Mouse (Mus musculus) embryonic facial prominence, embryonic 15.5 days (tissue): ENCODE data around the gene Tradd. TPM values are rescaled to one million over a fixed set of nuclear protein-coding genes. Genes with fewer than 3 reads are reported as not detected.

Experiments used
- ATAC-seq: fragments of 200-750 bp; cut with Nextera tagmentation; 2 replicates; pipeline ENCODE4 v1.8.0; 2017; ENCODE audit warnings: low read depth, moderate TSS enrichment; ENCODE audit not compliant: insufficient number of reproducible peaks, low FRiP score, low TSS enrichment
- H3K27ac ChIP-seq: fragments of 300-500 bp; sonication (generic); replicated peaks from 2 replicates; pipeline ENCODE4 v1.5.1; 2015; ENCODE audit warnings: mild to moderate bottlenecking, inconsistent platforms
- H3K27me3 ChIP-seq: fragments of 300-500 bp; sonication (generic); 2 replicates; pipeline ENCODE4 v1.6.1; 2015; ENCODE audit warnings: inconsistent platforms
- H3K36me3 ChIP-seq: fragments of 300-500 bp; sonication (generic); 2 replicates; pipeline ENCODE4 v1.6.1; 2015; ENCODE audit warnings: mild to moderate bottlenecking, inconsistent platforms
- H3K4me1 ChIP-seq: fragments of 300-500 bp; sonication (generic); 2 replicates; pipeline ENCODE4 v1.6.1; 2015; ENCODE audit warnings: inconsistent platforms
- H3K4me2 ChIP-seq: fragments of 300-500 bp; sonication (generic); replicated peaks from 2 replicates; pipeline ENCODE4 v1.6.1; 2015; ENCODE audit warnings: mild to moderate bottlenecking, inconsistent platforms
- H3K4me3 ChIP-seq: fragments of 300-500 bp; sonication (generic); replicated peaks from 2 replicates; pipeline ENCODE4 v1.5.1; 2015; ENCODE audit warnings: mild to moderate bottlenecking, inconsistent platforms
- H3K9ac ChIP-seq: fragments of 300-500 bp; sonication (generic); 2 replicates; pipeline ENCODE4 v1.6.1; 2015; ENCODE audit warnings: inconsistent platforms
- H3K9me3 ChIP-seq: fragments of 300-500 bp; sonication (generic); replicated peaks from 2 replicates; pipeline ENCODE4 v1.6.1; 2016; ENCODE audit warnings: inconsistent platforms
- WGBS: fragments of 180-500 bp; shearing (Covaris S2); methylation state at CpG from one replicate; pipeline ENCODE4 v1.1.7; 2015; 5-methylcytosine and 5-hydroxymethylcytosine counted together
- polyA plus RNA-seq: library from polyadenylated mRNA; unstranded; fragments of >200 nt; fragmentation: Nextera tagmentation; extraction: Ambion mirVana; gene quantifications from 2 replicates; pipeline ENCODE4 v1.2.1, GENCODE M21; 2015

Gene Tradd
- polyA plus RNA-seq, 1 experiment from 2014 or later, result 27.4 TPM

DNA sequence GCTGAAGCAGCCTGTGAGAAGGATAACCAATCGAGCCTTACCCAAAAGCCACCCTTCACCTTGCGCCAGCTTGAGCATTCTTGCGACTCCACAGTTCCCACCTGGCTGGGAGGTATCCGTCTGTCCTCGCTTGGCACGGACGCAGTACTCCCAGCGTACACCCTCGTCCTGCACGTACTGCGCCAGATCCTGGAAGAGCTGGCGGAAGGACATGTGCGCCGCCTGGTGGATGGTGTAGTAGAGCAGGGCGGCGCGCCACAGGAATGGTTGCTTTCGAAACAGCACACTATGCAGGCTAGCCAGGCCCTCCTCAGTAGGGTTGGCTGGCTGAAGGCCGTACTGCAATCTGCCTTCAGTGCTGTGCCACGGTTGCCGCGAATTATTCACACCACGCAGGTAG lies 18.7 kb upstream of the Tradd start:
- Histone ChIP-seq H3K9me3 (no peaks in the 10 kb centered on the region), H3K4me1 (peaks cover 16% of the 10 kb centered on the region), H3K27me3 (peaks cover 16% of the 10 kb centered on the region), H3K4me3 (no peak overlapping the region), H3K9ac (no peak overlapping the region), H3K27ac (no peak overlapping the region), H3K4me2 (0 out of 2 replicates have a peak overlapping the region, but pooled peaks have one; percentile 6), H3K36me3 (peaks cover 20% of the 10 kb centered on the region; the same call in 1 of the 2 replicates)
- WGBS, result 25% methylated on average over 23 of the region's 23 CpGs
- peak; percentile 52; the same call in 1 of the 2 replicates for ATAC-seq

DNA sequence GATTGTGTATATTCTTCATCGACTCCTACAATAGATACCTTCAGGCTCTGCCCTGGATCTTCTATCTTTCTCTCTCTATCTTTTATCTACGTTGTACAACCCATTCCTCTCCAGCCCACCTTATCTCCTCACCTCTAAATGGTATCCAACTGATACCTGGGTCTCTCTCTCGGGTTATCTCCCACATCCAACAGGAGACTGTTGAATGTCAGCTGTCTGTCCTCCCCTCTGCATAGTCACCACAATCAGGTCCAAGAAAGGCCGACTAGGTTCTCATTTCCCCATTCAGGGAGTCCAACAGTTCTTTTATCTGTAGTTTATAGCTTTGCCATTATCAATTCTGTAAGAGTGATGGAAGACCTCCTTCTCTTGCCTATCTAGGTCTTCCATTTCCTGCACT lies 17.8 kb upstream of the Tradd start:
- H3K9me3 ChIP-seq, result no peaks in the 10 kb centered on the region
- no peak overlapping the region for H3K4me3 ChIP-seq
- H3K27ac ChIP-seq, result no peak overlapping the region
- no peak for ATAC-seq
- H3K4me1 ChIP-seq, result peaks cover 15% of the 10 kb centered on the region
- H3K27me3 ChIP-seq, result peaks cover 24% of the 10 kb centered on the region
- peaks cover 20% of the 10 kb centered on the region; the same call in 1 of the 2 replicates for H3K36me3 ChIP-seq
- WGBS, result 85% methylated on average over 4 of the region's 4 CpGs
- no peak overlapping the region for H3K9ac ChIP-seq
- no peak overlapping the region for H3K4me2 ChIP-seq

DNA sequence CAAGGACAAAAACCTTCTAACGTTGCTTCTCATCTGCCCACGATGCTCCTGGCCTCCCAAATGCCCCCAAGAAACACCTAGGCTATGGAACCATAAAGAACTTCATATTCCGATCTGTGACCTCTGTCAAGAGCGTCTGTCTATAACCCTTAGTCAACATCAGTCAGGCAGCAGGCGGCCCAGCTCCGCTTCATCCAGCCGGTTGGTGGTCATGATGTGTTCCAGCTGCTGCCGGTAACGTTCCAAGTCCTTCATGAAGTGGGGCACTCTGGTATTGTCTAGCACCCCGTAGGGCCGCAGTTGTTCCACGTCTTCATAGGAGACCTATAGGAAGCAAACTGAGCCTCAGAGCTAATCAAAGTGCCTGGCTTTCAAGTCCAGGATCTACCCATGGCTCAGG lies 17.4 kb upstream of the Tradd start:
- Histone ChIP-seq H3K27me3 (peaks cover 29% of the 10 kb centered on the region), H3K36me3 (peaks cover 20% of the 10 kb centered on the region; the same call in 1 of the 2 replicates), H3K9me3 (no peaks in the 10 kb centered on the region), H3K27ac (no peak overlapping the region), H3K4me2 (no peak overlapping the region), H3K4me3 (no peak overlapping the region), H3K4me1 (peaks cover 16% of the 10 kb centered on the region), H3K9ac (no peak overlapping the region)
- 85% methylated on average over 12 of the region's 12 CpGs for WGBS
- ATAC-seq, result no peak

DNA sequence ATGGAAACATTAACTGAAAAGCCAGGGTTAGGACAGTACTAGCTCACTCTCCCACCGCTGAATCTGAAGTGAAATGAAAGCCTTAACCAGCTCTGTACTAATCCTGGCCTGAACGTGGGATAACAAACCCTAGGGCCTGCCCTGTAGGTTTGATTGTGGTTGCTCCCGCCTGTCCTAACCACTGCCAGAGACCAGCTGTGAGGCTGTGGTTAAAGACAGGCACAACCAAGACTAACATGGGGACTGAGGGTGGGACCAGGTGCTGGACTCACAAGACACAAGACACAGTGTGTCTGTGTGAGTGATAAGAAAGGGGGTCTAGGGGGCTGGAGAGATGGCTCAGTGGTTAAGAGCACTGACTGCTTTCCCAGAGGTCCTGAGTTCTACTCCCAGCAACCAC lies 16.2 kb upstream of the Tradd start:
- no peak overlapping the region for H3K4me3 ChIP-seq
- H3K27me3 ChIP-seq, result peaks cover 39% of the 10 kb centered on the region
- H3K4me1 ChIP-seq, result peaks cover 29% of the 10 kb centered on the region
- no peak overlapping the region for H3K27ac ChIP-seq
- no peak overlapping the region for H3K4me2 ChIP-seq
- H3K9me3 ChIP-seq, result no peaks in the 10 kb centered on the region
- no peak overlapping the region for H3K9ac ChIP-seq
- 49% methylated on average over 3 of the region's 3 CpGs for WGBS
- peaks cover 20% of the 10 kb centered on the region; the same call in 1 of the 2 replicates for H3K36me3 ChIP-seq
- ATAC-seq, result no peak

DNA sequence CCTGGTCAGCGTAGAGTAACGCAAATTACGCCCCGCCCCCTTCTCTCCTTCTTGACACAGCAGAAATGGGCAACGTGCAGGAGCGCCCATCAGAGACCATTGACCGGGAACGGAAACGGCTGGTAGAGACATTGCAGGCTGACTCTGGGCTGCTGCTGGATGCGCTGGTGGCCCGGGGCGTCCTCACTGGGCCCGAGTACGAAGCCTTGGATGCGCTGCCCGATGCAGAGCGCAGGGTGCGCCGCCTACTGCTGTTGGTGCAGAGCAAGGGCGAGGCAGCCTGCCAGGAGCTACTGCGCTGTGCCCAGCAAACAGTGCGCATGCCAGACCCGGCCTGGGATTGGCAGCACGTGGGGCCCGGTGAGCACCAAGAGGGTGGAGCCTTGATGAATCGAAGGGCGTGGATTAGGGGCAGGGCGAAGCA lies 14.5 kb upstream of the Tradd start:
- ATAC-seq, result 0 out of 2 replicates have a peak, but pooled peaks have one; percentile 52
- Histone ChIP-seq H3K36me3 (peaks cover 20% of the 10 kb centered on the region; the same call in 1 of the 2 replicates), H3K27ac (no peak overlapping the region), H3K27me3 (peaks cover 55% of the 10 kb centered on the region), H3K4me3 (peak overlapping the region; percentile 28), H3K4me1 (peaks cover 32% of the 10 kb centered on the region), H3K9me3 (no peaks in the 10 kb centered on the region), H3K4me2 (peak overlapping the region; percentile 58), H3K9ac (no peak overlapping the region)
- 4% methylated on average over 28 of the region's 28 CpGs for WGBS

DNA sequence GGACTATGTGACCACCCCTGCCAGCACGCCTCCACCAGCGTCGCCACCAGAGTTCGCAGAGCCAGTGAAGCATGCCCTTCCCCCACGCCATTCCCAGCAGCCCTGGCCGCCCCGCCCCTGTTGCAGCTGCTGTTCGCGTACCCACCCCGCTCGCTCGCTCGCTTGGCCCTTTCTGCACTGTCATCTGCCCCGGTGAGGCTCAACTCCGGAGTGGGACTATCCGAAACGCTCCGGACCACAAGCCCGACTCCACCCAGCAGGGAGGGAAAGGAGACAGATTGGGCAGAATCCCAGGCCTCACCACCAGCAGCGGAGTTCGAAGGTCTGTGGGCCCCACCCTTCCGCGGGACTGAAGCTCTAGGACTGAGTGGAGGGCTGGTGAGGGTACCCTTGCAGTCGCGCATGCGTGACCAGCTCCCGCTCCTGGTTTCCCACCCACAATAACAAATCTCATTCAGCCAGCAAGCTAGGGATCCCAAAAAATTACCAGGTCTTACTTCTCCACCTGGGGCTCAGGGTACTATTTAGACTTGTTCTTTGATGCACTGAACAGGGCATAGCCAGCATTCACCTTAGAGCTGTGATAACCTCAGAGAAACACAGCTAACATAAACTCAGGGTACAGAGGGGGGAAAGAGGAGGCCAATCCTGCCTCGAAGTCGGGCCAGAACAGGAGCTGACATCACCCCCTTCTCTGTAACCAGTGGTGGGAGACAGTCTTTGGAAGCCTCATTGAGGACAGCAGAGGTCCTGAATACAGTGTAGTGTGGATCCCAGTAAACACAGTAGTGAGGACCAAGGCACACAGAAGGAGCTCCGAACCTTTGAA lies 12.1 kb upstream of the Tradd start:
- H3K27me3 ChIP-seq, result peaks cover 76% of the 10 kb centered on the region
- H3K36me3 ChIP-seq, result peaks cover 4% of the 10 kb centered on the region; the same call in 1 of the 2 replicates
- H3K4me1 ChIP-seq, result peaks cover 29% of the 10 kb centered on the region
- no peak overlapping the region for H3K27ac ChIP-seq
- H3K9me3 ChIP-seq, result no peaks in the 10 kb centered on the region
- 3% methylated on average over 30 of the region's 30 CpGs for WGBS
- peak overlapping the region; percentile 79 for H3K4me2 ChIP-seq
- peak overlapping the region; percentile 41 for H3K4me3 ChIP-seq
- 0 out of 2 replicates have a peak overlapping the region, but pooled peaks have one; percentile 16 for H3K9ac ChIP-seq
- peak; percentile 60 for ATAC-seq

DNA sequence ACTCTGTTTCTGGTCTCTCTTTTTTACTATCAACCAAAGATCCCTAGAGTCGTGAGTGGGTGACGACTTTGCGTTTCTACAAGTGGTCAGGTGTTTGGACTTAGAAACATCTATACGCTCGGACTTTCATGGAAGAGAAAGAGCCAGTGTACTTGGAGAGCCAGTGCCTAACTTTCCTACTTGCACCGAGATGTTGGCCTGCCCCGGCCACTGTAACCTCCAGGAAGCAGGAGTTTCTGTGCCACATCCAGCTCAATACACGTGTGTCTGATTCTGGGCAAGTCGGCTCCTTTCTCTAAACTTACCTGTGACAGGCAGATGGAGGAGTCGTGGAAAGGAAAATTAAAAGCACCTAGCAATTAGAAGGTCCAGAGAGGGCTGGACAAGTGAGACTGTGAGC lies 11.4 kb upstream of the Tradd start, which contains the start of gene Nol3:
Nol3 (plus strand) TSS at position 301 of the 400 bp plus-strand sequence.
- peak within 1 kb of the TSS; percentile 41 for H3K4me3 ChIP-seq
- H3K4me1 ChIP-seq, result peaks cover 31% of the 10 kb centered on the region
- 8% methylated on average over 10 of the region's 10 CpGs for WGBS
- no peak within 1 kb of the TSS for H3K27ac ChIP-seq
- H3K9ac ChIP-seq, result 0 out of 2 replicates have a peak within 1 kb of the TSS, but pooled peaks have one; percentile 16
- H3K36me3 ChIP-seq, result no peaks in the 10 kb centered on the region
- H3K27me3 ChIP-seq, result peaks cover 83% of the 10 kb centered on the region
- H3K4me2 ChIP-seq, result peak within 1 kb of the TSS; percentile 79
- H3K9me3 ChIP-seq, result no peaks in the 10 kb centered on the region
- ATAC-seq, result no peak

DNA sequence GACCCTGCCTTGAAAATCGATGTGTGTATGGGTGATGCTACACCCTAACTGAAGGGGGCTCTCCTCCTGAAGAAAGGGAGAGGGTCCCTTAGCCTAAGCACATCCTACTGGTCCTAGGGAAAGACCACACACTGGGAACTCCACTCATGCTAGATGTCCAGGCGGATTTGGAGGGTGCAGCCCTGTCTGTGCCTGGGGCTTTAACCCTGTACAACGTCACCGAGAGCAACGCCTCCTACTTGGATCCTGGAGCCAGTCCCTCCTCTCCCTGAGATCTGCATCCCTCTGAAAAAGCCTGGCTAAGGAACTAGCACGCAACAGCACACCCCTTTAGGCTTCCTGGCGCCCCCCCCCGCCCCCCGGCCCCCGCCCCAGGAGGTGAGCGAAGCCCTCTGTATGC lies 11.0 kb upstream of the Tradd start:
- no peaks in the 10 kb centered on the region for H3K9me3 ChIP-seq
- peak overlapping the region; percentile 79 for H3K4me2 ChIP-seq
- no peak overlapping the region for H3K9ac ChIP-seq
- H3K27me3 ChIP-seq, result peaks cover 87% of the 10 kb centered on the region
- H3K36me3 ChIP-seq, result no peaks in the 10 kb centered on the region
- no peak for ATAC-seq
- H3K27ac ChIP-seq, result no peak overlapping the region
- H3K4me3 ChIP-seq, result 0 out of 2 replicates have a peak overlapping the region, but pooled peaks have one; percentile 41
- WGBS, result 4% methylated on average over 11 of the region's 11 CpGs
- peaks cover 35% of the 10 kb centered on the region for H3K4me1 ChIP-seq

DNA sequence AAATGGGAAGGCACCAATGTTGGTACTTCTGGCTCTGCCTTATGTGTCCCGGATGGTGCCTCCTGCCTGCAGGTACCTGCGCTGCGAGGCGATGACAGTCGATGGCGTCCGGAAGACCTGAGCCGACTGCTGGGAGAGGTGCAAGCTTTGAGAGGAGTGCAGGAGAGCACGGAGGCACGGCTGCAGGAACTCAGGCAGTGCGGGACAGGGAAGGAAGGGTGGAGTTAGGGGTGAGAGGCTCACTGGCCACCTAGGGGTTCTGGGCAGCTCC lies 6.4 kb upstream of the Tradd start:
- Histone ChIP-seq H3K4me2 (peak overlapping the region; percentile 90), H3K27me3 (peaks cover 94% of the 10 kb centered on the region), H3K9me3 (no peaks in the 10 kb centered on the region), H3K4me3 (peak overlapping the region; percentile 47; the same call in 1 of the 2 replicates), H3K36me3 (no peaks in the 10 kb centered on the region), H3K4me1 (peaks cover 38% of the 10 kb centered on the region), H3K27ac (no peak overlapping the region), H3K9ac (no peak overlapping the region)
- no peak for ATAC-seq
- 3% methylated on average over 11 of the region's 11 CpGs for WGBS

DNA sequence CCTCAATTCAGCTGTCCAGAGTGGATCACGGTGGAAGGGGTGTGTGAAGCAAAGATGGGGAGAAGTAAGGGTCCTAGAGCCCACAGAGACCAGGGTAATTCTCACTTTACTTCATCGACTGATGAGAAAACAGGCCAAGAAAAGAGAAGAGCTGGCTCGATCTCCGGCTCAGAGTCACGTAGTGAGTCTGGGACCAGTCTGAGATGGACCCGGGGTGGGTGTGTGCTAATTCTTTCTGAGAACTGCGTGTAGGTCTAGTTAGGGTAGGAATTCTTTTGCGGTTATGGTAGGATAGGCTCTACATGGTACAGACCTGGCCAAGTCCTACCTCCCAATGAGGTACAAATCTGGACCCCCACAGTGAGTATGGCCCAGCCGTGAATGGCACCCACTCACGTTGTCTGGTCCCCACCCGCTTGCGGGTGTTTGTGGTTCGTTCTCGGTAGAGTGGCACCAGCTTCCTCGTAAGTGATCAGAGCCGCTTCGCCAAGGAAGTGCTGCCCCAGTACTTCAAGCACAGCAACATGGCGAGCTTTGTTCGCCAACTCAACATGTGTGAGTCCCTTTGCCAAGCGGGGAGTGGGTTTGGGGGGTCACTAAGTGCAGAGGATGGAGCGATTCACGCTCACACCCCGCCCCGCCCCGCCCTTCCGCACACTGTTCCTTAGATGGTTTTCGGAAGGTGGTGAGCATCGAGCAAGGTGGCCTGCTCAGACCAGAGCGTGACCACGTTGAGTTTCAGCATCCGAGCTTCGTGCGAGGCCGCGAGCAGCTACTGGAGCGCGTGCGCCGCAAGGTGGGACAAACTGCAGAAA lies 5.9 kb upstream of the Tradd start:
- ATAC-seq, result no peak
- H3K9ac ChIP-seq, result no peak overlapping the region
- WGBS, result 6% methylated on average over 39 of the region's 39 CpGs

DNA sequence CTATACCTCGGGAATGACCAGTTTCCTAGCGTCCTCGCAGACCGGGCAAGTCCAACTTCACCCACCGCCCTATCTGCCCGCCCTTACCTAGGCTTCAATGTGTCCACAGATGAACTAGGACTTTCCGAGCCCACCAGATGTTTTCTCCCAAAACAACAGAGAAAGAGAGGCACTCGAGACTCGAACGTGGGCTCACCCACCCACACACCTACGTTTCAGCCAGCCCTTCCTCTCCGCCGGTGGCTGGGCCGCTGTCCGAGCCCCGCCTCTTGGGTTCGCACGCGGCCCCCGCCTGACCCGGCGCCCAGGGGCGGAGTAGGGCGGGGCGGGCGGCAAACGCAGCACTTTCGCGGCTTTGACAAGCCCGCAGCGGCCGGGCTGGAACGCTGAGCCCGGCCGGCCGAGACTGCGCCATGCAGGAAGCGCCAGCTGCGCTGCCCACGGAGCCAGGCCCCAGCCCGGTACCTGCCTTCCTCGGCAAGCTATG lies 5.1 kb upstream of the Tradd start, which contains the start of gene Hsf4:
Hsf4 (plus strand) TSS at position 341 of the 487 bp plus-strand sequence.
- H3K9ac ChIP-seq, result no peak within 1 kb of the TSS; the same call in 1 of the 2 replicates
- peaks cover 86% of the 10 kb centered on the region for H3K27me3 ChIP-seq
- H3K27ac ChIP-seq, result no peak within 1 kb of the TSS
- H3K4me1 ChIP-seq, result peaks cover 39% of the 10 kb centered on the region
- peak; percentile 8; the same call in 1 of the 2 replicates for ATAC-seq
- H3K4me3 ChIP-seq, result peak within 1 kb of the TSS; percentile 47
- H3K36me3 ChIP-seq, result no peaks in the 10 kb centered on the region
- peak within 1 kb of the TSS; percentile 90 for H3K4me2 ChIP-seq
- H3K9me3 ChIP-seq, result no peaks in the 10 kb centered on the region
- under 1% methylated on average over 42 of the region's 42 CpGs for WGBS

More for the DNA sequence above, 5.9 kb upstream of the Tradd start:
- Histone ChIP-seq H3K27ac (no peak overlapping the region), H3K4me3 (peak overlapping the region; percentile 47), H3K4me2 (peak overlapping the region; percentile 90), H3K9me3 (no peaks in the 10 kb centered on the region), H3K36me3 (no peaks in the 10 kb centered on the region), H3K27me3 (peaks cover 94% of the 10 kb centered on the region), H3K4me1 (peaks cover 34% of the 10 kb centered on the region)
